Mouse (Mus musculus): ENCODE data around the gene A3galt2. TPM values are rescaled to one million over a fixed set of nuclear protein-coding genes. Genes with fewer than 3 reads are reported as not detected.

The A3galt2 gene
- polyA plus RNA-seq, 1 experiment from 2014 or later: 0.15 TPM

DNA sequence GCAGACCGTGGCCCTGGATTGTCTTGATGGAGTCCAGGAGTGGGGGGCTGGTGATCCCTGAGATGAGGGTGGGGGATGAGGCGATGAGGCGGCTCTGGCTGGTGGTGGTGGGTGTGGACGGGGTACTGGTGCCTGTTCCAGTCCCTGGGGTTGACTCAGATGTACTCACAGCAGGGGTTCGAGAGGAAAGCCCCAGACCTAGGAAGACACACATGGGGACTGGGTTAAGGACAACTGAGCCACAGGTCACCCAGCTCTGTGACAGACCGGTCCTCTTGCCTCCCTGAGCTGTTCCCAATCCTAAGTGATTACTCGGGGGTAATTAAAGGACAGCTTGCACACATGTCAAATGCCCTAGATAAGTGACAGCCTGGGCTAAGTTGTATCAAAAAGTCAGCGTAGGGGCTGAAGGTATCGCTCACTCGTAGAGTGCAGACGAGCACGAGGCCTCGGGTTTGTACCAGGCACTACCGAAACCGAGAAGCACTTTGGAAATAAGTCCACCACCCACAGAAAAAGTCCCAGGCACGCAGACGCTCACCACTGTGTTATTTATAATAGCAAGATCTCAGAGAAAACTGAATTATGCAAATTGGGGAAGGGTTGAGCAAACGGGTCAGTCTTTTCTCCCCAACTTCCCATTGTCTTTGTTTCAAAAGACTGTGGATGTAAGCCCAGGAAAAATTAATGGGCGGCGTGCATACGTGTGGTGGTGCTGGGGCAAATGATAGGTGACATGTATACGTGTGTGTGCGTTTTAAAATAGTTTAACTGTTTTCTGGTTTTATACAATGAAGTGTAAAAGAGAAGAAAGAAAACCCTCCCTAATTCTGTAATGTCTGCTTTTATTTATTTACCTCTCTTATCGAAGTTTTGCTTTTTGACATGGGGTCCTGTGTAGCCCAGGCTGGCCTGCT, 32.1 kb downstream of the A3galt2 start:
- WGBS: 91% methylated on average over 24 of the region's 24 CpGs
- H3K36me3 ChIP-seq: peaks cover 93% of the 10 kb centered on the region
- ATAC-seq (ENCODE audit: low FRiP score, low read depth): no peak

DNA sequence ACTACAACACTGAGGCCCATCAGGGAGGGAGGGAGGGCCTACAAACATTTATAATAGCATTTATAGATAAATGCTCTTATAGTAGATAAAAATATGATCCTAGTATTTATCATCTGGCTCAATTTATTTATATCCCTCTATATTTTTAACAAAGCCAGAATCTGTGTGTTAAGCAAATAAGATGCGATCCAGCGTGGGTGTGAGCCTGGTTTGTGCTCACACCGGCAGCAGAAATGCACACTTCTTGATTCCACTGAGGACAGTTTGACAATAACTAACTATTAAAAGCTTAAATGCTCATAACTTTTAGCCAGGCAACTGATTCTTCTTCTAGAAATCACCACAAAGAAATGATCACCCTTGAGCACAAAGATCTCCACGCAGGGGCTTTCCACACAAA, 32.9 kb downstream of the A3galt2 start:
- WGBS: 94% methylated on average over 4 of the region's 4 CpGs
- no peak overlapping the region for H3K4me3 ChIP-seq
- H3K4me1 ChIP-seq: peaks cover 16% of the 10 kb centered on the region; the same call in 1 of the 2 replicates
- no peaks in the 10 kb centered on the region for H3K27me3 ChIP-seq
- H3K9me3 ChIP-seq: no peaks in the 10 kb centered on the region
- ATAC-seq (ENCODE audit: low FRiP score, low read depth): no peak
- no peak overlapping the region for H3K9ac ChIP-seq
- H3K4me2 ChIP-seq (replicated peaks): no peak overlapping the region
- peaks cover 93% of the 10 kb centered on the region for H3K36me3 ChIP-seq
- H3K27ac ChIP-seq: no peak overlapping the region

More for the DNA sequence above, 32.1 kb downstream of the A3galt2 start:
- H3K4me3 ChIP-seq: no peak overlapping the region
- no peak overlapping the region for H3K27ac ChIP-seq
- H3K9me3 ChIP-seq: no peaks in the 10 kb centered on the region
- no peak overlapping the region for H3K9ac ChIP-seq
- no peaks in the 10 kb centered on the region for H3K27me3 ChIP-seq
- no peak overlapping the region for H3K4me2 ChIP-seq (replicated peaks)
- H3K4me1 ChIP-seq: peaks cover 16% of the 10 kb centered on the region; the same call in 1 of the 2 replicates

DNA sequence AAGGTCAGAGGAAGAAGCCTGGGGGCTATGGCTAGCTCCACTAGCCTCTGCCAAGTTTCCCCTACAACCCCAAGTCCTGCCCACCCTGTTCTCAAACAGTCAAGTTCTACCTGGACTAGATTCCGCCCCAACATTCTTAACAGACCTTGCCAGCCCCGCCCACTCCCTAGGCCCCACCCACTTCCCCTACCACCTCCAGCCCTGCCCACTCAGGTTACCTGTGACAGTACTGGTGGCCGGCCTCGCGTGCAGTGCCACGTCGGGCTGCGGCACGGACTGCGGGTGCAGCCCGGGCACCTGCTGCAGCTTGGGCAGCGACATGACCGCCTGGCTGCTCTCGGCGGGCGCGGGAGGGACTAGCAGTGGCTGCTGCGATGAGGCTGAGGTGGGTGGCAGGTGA, 34.5 kb downstream of the A3galt2 start:
- H3K4me3 ChIP-seq: no peak overlapping the region
- no peaks in the 10 kb centered on the region for H3K27me3 ChIP-seq
- H3K4me2 ChIP-seq (replicated peaks): no peak overlapping the region
- peaks cover 93% of the 10 kb centered on the region for H3K36me3 ChIP-seq
- ATAC-seq (ENCODE audit: low FRiP score, low read depth): no peak
- no peaks in the 10 kb centered on the region for H3K9me3 ChIP-seq
- no peak overlapping the region for H3K27ac ChIP-seq
- no peak overlapping the region for H3K9ac ChIP-seq
- WGBS: 27% methylated on average over 18 of the region's 18 CpGs
- peaks cover 16% of the 10 kb centered on the region; the same call in 1 of the 2 replicates for H3K4me1 ChIP-seq

DNA sequence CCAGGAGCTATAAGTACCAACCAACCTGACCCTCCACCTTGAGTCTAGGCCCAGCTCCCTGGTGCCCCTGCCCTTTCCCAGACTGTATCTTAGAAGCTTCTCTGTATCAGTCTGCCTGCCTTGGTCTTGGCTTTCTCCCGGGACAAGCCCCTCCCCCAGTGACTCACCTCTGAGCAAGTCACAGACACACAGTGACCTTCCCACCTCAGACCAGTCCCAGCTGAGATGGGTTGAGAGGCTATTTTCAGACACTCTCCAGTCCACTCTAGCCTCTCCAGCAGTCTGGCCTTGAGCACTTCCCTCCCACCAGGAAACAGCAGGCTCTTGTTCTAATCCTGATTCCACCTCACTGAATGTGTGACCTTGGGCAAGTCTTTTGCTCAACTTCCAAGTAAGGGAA, 38.5 kb downstream of the A3galt2 start:
- H3K4me1 ChIP-seq: peaks cover 52% of the 10 kb centered on the region
- no peak overlapping the region for H3K27ac ChIP-seq
- H3K9ac ChIP-seq: no peak overlapping the region
- no peak overlapping the region for H3K4me3 ChIP-seq
- H3K9me3 ChIP-seq: no peaks in the 10 kb centered on the region
- ATAC-seq (ENCODE audit: low FRiP score, low read depth): no peak
- H3K4me2 ChIP-seq (replicated peaks): no peak overlapping the region
- no peaks in the 10 kb centered on the region for H3K27me3 ChIP-seq
- 39% methylated on average over 1 of the region's 1 CpGs for WGBS
- peaks cover 61% of the 10 kb centered on the region for H3K36me3 ChIP-seq

DNA sequence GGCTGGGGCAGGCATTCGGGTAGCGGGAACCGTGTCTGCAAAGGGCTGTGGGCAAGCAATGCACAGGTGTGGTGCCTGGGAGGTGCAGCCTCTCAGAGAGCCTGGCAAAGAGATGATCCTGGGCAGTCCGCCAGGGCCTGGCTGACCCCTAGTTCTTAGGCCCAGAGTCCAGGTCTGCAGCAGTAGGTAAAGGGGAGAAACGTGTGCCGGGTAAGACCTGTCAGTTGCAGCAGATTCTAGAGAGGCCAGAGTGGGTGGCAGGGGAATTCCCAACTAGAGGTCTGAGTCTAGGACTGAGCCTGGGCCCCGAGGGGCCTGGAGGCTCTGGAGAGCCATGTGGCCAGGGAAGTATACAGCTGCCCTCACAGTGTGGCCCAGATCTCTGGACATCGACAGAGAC, 39.0 kb downstream of the A3galt2 start:
- ATAC-seq (ENCODE audit: low FRiP score, low read depth): no peak
- Histone ChIP-seq H3K4me3 (no peak overlapping the region), H3K36me3 (peaks cover 61% of the 10 kb centered on the region), H3K4me2 (replicated peaks) (no peak overlapping the region), H3K9ac (no peak overlapping the region), H3K27ac (no peak overlapping the region), H3K9me3 (no peaks in the 10 kb centered on the region), H3K27me3 (no peaks in the 10 kb centered on the region), H3K4me1 (peaks cover 57% of the 10 kb centered on the region)
- 89% methylated on average over 8 of the region's 8 CpGs for WGBS

DNA sequence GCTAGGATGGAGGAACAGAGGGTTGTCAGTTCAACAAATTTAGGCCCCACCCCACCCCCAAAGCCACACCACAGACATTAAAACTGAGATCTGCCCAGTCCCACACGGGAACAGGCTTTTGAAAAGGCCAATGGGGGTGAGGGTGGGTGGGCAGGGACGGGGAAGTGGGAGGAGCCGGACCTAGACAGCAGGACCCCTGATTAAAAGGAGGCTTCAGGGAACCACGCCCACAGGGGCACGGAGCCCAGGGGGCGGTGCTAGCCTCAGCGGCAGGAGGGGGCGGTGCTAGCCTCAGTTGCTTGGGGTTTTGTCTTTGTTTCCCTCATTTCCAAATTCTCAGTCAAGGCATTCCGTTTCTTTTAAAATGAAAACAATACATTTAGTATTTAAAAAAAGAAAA, 40.4 kb downstream of the A3galt2 start:
- Histone ChIP-seq H3K27me3 (no peaks in the 10 kb centered on the region), H3K4me1 (peaks cover 57% of the 10 kb centered on the region), H3K4me2 (replicated peaks) (peak overlapping the region; percentile 25; the same call in 1 of the 2 replicates), H3K9me3 (no peaks in the 10 kb centered on the region), H3K4me3 (no peak overlapping the region), H3K9ac (no peak overlapping the region), H3K27ac (no peak overlapping the region), H3K36me3 (peaks cover 49% of the 10 kb centered on the region)
- 5% methylated on average over 9 of the region's 9 CpGs for WGBS
- peak; percentile 28; the same call in 1 of the 2 replicates for ATAC-seq (ENCODE audit: low FRiP score, low read depth)

DNA sequence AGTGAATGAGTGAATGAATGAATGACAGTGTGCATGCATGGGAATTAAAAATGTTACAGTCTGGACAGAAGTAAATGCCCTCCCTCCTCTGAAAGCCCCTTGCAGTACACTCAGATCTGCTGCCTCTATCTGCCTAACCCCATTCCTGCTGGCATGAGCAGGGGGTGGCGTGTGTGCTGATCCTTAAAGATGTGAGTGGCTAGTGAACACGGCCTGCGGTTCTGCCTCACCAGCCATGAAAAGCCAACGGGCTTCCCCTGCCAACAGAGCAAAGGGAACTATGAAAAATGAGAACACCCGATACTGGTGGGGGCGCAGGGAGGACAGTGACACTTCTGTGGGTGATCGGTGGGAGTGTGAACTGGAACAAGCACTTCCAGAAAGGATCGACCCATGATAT, 41.6 kb downstream of the A3galt2 start:
- Histone ChIP-seq H3K4me2 (replicated peaks) (no peak overlapping the region), H3K4me3 (no peak overlapping the region), H3K9me3 (no peaks in the 10 kb centered on the region), H3K27ac (peak overlapping the region; percentile 15; the same call in 1 of the 2 replicates), H3K4me1 (peaks cover 65% of the 10 kb centered on the region), H3K27me3 (no peaks in the 10 kb centered on the region), H3K36me3 (peaks cover 42% of the 10 kb centered on the region), H3K9ac (no peak overlapping the region)
- WGBS: 74% methylated on average over 8 of the region's 8 CpGs
- ATAC-seq (ENCODE audit: low FRiP score, low read depth): no peak

DNA sequence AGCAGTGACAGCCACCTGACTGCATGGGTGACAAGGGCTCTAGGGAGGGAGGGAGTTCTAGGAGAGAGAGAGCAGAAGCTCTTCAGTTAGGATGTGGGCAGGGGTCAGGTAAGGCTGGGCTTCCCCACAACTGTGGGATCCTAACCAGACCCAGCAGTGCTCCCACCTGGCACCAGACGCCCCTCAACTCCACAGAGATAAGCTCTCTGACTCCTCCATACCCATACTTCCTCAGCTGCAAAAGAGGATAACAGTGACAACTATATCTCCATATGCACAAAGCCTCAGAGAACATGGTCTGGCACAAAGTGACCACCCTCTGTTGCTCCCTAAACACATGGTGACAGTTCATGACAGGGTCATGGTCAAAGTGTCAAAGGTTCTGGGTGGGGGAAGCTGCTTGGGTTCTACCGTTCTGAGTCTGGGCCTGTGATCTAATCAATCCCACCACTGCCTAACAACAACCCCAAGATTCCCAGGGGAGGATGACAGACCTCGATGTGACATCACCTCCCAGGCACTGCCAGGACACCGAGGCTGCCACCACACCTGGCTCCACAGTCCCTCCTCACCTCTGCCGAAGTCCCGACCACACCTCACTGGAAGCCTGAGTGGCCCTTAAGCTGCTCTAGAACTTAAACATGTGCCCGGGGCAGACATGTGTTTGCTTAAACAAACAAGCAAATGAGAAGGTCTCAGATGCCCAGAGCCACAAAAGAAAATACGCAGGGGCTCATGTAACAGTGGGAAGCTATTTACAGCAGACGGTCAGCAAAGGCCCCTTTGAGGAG, 46.7 kb downstream of the A3galt2 start:
- WGBS: 59% methylated on average over 9 of the region's 9 CpGs
- Histone ChIP-seq H3K9ac (no peak overlapping the region), H3K9me3 (no peaks in the 10 kb centered on the region), H3K27me3 (no peaks in the 10 kb centered on the region), H3K4me1 (peaks cover 79% of the 10 kb centered on the region), H3K4me3 (no peak overlapping the region), H3K4me2 (replicated peaks) (0 out of 2 replicates have a peak overlapping the region, but pooled peaks have one; percentile 99), H3K27ac (no peak overlapping the region), H3K36me3 (peaks cover 6% of the 10 kb centered on the region)
- ATAC-seq (ENCODE audit: low FRiP score, low read depth): no peak

DNA sequence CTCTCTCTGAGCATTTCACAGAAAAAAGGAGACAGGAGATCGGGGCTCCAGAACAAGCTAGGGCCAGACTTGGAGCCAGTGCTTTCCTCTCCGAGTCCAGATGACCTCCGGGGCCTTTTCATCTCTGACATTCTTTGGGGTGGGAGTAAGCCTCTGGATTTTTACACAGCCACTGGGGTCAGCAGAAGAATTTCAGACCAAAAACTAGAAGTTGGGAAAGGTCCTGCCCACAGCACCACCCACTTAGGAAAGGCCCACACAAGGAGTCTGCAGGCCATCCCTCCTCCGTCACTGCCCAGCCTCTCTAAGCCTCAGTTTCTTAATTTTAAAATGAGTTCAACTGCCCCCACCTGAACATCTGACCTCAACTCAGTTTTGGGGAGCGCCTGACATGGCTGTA, 48.4 kb downstream of the A3galt2 start:
- H3K4me2 ChIP-seq (replicated peaks): peak overlapping the region; percentile 99
- no peaks in the 10 kb centered on the region for H3K9me3 ChIP-seq
- no peaks in the 10 kb centered on the region for H3K27me3 ChIP-seq
- WGBS: 49% methylated on average over 5 of the region's 5 CpGs
- peaks cover 70% of the 10 kb centered on the region for H3K4me1 ChIP-seq
- H3K9ac ChIP-seq: peak overlapping the region; percentile 100
- peak overlapping the region; percentile 86 for H3K4me3 ChIP-seq
- no peak for ATAC-seq (ENCODE audit: low FRiP score, low read depth)
- H3K36me3 ChIP-seq: peaks cover 6% of the 10 kb centered on the region
- peak overlapping the region; percentile 99; the same call in 1 of the 2 replicates for H3K27ac ChIP-seq

DNA sequence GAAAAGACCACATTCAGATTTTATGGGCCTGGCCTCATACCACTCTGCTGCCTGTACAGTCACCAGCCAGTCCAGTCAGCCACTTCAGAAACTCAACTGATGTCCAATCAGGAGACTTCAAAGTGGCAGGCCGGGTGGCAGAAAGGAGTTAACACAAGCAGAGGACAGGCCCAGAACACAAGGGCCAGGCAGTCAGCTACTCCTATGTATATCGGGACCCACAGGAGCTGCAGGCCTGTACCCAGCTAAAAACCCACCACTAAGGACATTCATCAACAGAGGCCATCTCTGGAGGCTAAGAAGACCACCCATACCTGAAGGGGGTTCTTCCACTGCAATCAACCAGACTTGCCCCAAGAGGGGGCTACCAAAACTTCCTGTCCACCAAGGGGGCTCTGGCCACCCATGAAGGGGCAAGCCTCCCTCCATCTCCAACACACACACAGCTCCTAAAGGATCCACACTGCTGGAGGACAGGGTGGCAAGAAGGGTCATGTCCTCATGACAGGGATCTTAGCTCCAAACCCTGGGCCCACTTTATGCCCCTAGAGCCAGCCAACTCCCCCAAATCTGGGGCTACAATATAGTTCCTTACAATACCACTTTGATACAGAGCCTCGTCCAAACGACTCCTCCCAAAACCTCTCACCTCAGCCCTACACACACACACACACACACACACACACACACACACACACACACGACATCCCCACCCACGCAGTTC, 49.4 kb downstream of the A3galt2 start:
- no peaks in the 10 kb centered on the region for H3K9me3 ChIP-seq
- H3K27ac ChIP-seq: peak overlapping the region; percentile 99
- no peak for ATAC-seq (ENCODE audit: low FRiP score, low read depth)
- H3K36me3 ChIP-seq: peaks cover 6% of the 10 kb centered on the region
- peak overlapping the region; percentile 100 for H3K9ac ChIP-seq
- peak overlapping the region; percentile 86 for H3K4me3 ChIP-seq
- WGBS: 3% methylated on average over 6 of the region's 6 CpGs
- H3K4me1 ChIP-seq: peaks cover 60% of the 10 kb centered on the region
- no peaks in the 10 kb centered on the region for H3K27me3 ChIP-seq
- peak overlapping the region; percentile 99 for H3K4me2 ChIP-seq (replicated peaks)

DNA sequence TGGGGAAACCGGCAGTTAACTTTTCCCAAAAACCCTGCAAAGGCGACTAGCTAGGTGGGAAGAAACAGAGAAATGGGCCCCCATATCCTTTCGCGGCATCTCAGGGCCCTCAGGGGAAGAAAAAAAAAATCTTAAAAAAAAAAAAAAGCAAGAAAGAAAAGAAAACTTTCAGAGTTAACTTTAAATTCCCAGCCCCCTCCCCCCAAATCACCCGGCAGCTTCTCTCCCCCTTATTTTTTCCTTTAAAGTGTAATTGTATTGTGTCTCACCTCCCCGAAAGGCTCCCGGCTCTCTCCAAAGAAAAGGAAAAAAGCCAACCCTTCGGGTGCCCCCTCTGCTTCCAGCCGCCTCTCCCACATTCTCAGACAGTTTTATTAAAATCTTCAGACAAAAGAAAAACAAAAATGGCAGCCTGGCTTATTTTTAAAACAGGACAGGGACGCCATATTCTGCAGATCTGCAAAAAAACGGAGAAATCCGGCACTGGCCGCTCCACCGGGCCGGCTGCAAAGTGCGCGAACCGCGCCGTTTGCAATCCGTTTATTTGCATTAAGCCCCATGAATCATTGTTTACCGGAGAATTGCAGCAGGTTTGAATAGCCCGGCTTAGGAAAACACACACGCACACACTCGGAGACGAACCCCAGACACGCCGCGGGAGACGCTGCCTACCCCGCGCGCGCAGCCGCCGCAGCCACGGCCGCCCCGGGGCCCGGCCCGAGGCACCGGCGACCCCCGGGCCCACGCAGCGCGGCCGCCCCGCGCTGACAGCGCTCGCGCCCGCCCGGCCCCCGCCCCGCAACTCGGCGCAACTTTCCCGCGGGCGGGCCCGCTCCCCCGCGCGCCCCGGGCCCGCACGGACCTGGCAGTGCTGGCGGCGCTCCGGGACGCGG, 50.2 kb downstream of the A3galt2 start:
- Histone ChIP-seq H3K4me1 (peaks cover 53% of the 10 kb centered on the region), H3K4me2 (replicated peaks) (peak overlapping the region; percentile 99), H3K27ac (peak overlapping the region; percentile 99), H3K9me3 (no peaks in the 10 kb centered on the region), H3K9ac (peak overlapping the region; percentile 100), H3K4me3 (peak overlapping the region; percentile 86), H3K27me3 (no peaks in the 10 kb centered on the region), H3K36me3 (peaks cover 6% of the 10 kb centered on the region)
- WGBS: under 1% methylated on average over 58 of the region's 74 CpGs
- no peak for ATAC-seq (ENCODE audit: low FRiP score, low read depth)
